30 mouse cellular contexts compared by ENCODE assay signal in genomic region chr4:107995011-107995410, GRCm38 (mm10). TPM values are rescaled to one million over a fixed set of nuclear protein-coding genes. Genes with fewer than 3 reads are reported as not detected.
"Had no signal": no experiment of that assay in that cellular context is flagged by ENCODE, and none has a peak within 500 bp of the region (broad histone marks: within the 10 kb centered on the region; RNA-seq: fewer than 3 reads in every experiment).

No protein-coding gene starts in this region.

- H3K36me3 ChIP-seq: heart, embryonic 10.5 days; heart, embryonic 13.5 days; heart, embryonic 15.5 days; hindbrain, embryonic 13.5 days; hindbrain, embryonic 15.5 days; kidney, embryonic 15.5 days; limb, embryonic 10.5 days; limb, embryonic 12.5 days; liver, embryonic 13.5 days; liver, embryonic 15.5 days had no signal

- H3K4me1 ChIP-seq: hindbrain, embryonic 15.5 days; liver, embryonic 13.5 days; liver, embryonic 15.5 days had no signal

- H3K27me3 ChIP-seq: heart, embryonic 15.5 days; hindbrain, embryonic 13.5 days; hindbrain, embryonic 15.5 days had no signal

- H3K9me3 ChIP-seq: heart, embryonic 10.5 days; heart, embryonic 15.5 days; hindbrain, embryonic 15.5 days; kidney, embryonic 15.5 days; limb, embryonic 10.5 days; limb, embryonic 12.5 days; liver, embryonic 13.5 days; liver, embryonic 15.5 days had no signal

- H3K27ac ChIP-seq: gastrocnemius, adult 2 months; heart, embryonic 10.5 days; heart, embryonic 13.5 days; heart, embryonic 15.5 days; hindbrain, embryonic 13.5 days; hindbrain, embryonic 15.5 days; hindbrain, postnatal 0 days; kidney, embryonic 15.5 days; kidney, postnatal 0 days; left cerebral cortex, adult 2 months; limb, embryonic 10.5 days; limb, embryonic 12.5 days; liver, embryonic 13.5 days; liver, embryonic 15.5 days had no signal

- H3K9ac ChIP-seq: heart, embryonic 13.5 days; heart, embryonic 15.5 days; hindbrain, embryonic 13.5 days; hindbrain, embryonic 15.5 days; kidney, embryonic 15.5 days; limb, embryonic 12.5 days; liver, embryonic 13.5 days; liver, embryonic 15.5 days had no signal

- ATAC-seq: hindbrain, postnatal 0 days; intestine, embryonic 16.5 days had no signal

- DNase-seq: gastrocnemius, adult 2 months; gastrocnemius, postnatal 10 days; gastrocnemius, postnatal 25 days; heart, adult 18-20 months; heart, postnatal 14 days; heart, postnatal 36 days; kidney, adult 11 months; kidney, adult 2 months; kidney, adult 9 months; kidney, postnatal 14 days; kidney, postnatal 36 days; layer of hippocampus, adult 9-11 months; layer of hippocampus, postnatal 36 days; liver; liver, embryonic 13.5 days had no signal

- H3K4me3 ChIP-seq: gastrocnemius, adult 2 months; heart, embryonic 10.5 days; heart, embryonic 13.5 days; heart, embryonic 15.5 days; hindbrain, embryonic 13.5 days; hindbrain, embryonic 15.5 days; kidney, embryonic 15.5 days; left cerebral cortex, adult 2 months; limb, embryonic 10.5 days; limb, embryonic 12.5 days; liver, embryonic 13.5 days; liver, embryonic 15.5 days had no signal

- H3K4me2 ChIP-seq: heart, embryonic 13.5 days; heart, embryonic 15.5 days; hindbrain, embryonic 13.5 days; hindbrain, embryonic 15.5 days; kidney, embryonic 15.5 days; limb, embryonic 12.5 days; liver, embryonic 11.5 days; liver, embryonic 13.5 days; liver, embryonic 15.5 days had no signal

RNA-seq across cellular contexts. Expression of gene Slc1a7, which starts 26.9 kb away (rescaled TPM):
- polyA plus RNA-seq: heart, embryonic 10.5 days; heart, embryonic 13.5 days; hindbrain, embryonic 11.5 days; hindbrain, embryonic 13.5 days; kidney, embryonic 15.5 days; limb, embryonic 10.5 days; limb, embryonic 12.5 days; liver, embryonic 11.5 days; liver, embryonic 13.5 days; liver, embryonic 15.5 days had no signal
